Mouse (Mus musculus) Patski (cell line): ENCODE results near the gene Smoc2. TPM values are rescaled to one million over a fixed set of nuclear protein-coding genes. Genes with fewer than 3 reads are reported as not detected.

Experiments
- ATAC-seq: fragments of 100-300 bp; one replicate; pipeline ENCODE4 v1.8.0; 2021
- CTCF ChIA-PET: fragments of 350-600 bp; sonication (Branson Sonifier 250); formaldehyde crosslinking; loops from one replicate; lab custom pipeline; 2022; ENCODE audit warnings: inconsistent platforms; lab: Charles Lee
- POLR2A ChIA-PET: fragments of 350-600 bp; sonication (Branson Sonifier 250); formaldehyde crosslinking; loops from one replicate; lab custom pipeline; 2022; ENCODE audit warnings: antibody characterized with exemption, inconsistent platforms; lab: Charles Lee
- DNase-seq: peaks from one replicate; pipeline ENCODE4 v3.0.0-alpha.2; 2011; ENCODE audit warnings: low read depth, low spot score
- H3K27me3 ChIP-seq: fragments of 371-371 bp; one replicate; pipeline ENCODE4 v1.5.1; 2021
- CTCF ChIP-seq: fragments of 100-300 bp; IDR thresholded peaks from one replicate; pipeline ENCODE4 v1.5.1; 2021
- in situ Hi-C: fragments of 300-500 bp; cut with MboI; formaldehyde crosslinking; loops from 3 replicates; pipeline ENCODE4 v1.11.1; 2018; ENCODE audit warnings: low pct_unique_long_range_greater_than_20kb, mixed read lengths
- polyA plus RNA-seq: library from polyadenylated mRNA; unstranded; gene quantifications from one replicate; pipeline ENCODE4 v1.2.3, GENCODE M21; 2021

Smoc2 gene
- polyA plus RNA-seq, 1 experiment from 2014 or later = 0.08 TPM

- DNase-seq (no peak), ATAC-seq (no peak)
- TF ChIP-seq CTCF = no peak
- CTCF ChIA-PET = no interaction called here
- no peaks in the 10 kb centered on the region for H3K27me3 ChIP-seq
- POLR2A ChIA-PET = no interaction called here
- in situ Hi-C loops = no loop called here
These were observed 121.7 kb downstream of the Smoc2 start for GRCm38 (mm10) chr17:14400960-14401359.

GRCm38 (mm10) chr17:14407874-14408273 lies 128.6 kb downstream of the Smoc2 start:
- ATAC-seq (peak; percentile 51), DNase-seq (no peak)
- TF ChIP-seq CTCF = no peak
- in situ Hi-C loops = no loop called here
- H3K27me3 ChIP-seq = peaks cover 6% of the 10 kb centered on the region
- CTCF ChIA-PET = interaction anchor here (1.5 kb wide), 1 partner anchor 16 kb away, joined by 3 read pairs; no protein-coding TSS in a partner anchor
- POLR2A ChIA-PET = no interaction called here

- peaks cover 11% of the 10 kb centered on the region for H3K27me3 ChIP-seq
- DNase-seq = no peak
- ChIA-PET POLR2A (no interaction called here), CTCF (interaction anchor here (1.1 kb wide), 1 partner anchor 125 kb away, joined by 5 read pairs; no protein-coding TSS in a partner anchor)
- no peak for ATAC-seq
- in situ Hi-C loops = no loop called here
- no peak for TF ChIP-seq CTCF
These were observed 133.2 kb downstream of the Smoc2 start for GRCm38 (mm10) chr17:14412460-14412859.

GRCm38 (mm10) chr17:14414511-14414910 lies 135.2 kb downstream of the Smoc2 start:
- in situ Hi-C loops = no loop called here
- ATAC-seq (no peak), DNase-seq (no peak)
- peaks cover 11% of the 10 kb centered on the region for H3K27me3 ChIP-seq
- TF ChIP-seq CTCF = no peak
- POLR2A ChIA-PET = no interaction called here
- CTCF ChIA-PET = no interaction called here

- ATAC-seq = no peak
- no peak for TF ChIP-seq CTCF
- H3K27me3 ChIP-seq = peaks cover 10% of the 10 kb centered on the region
- DNase-seq = no peak
- ChIA-PET CTCF (no interaction called here), POLR2A (no interaction called here)
- in situ Hi-C loops = no loop called here
These were observed 141.2 kb downstream of the Smoc2 start for GRCm38 (mm10) chr17:14420460-14421046.

- ATAC-seq = no peak
- in situ Hi-C loops = no loop called here
- CTCF ChIA-PET = no interaction called here
These were observed 147.2 kb downstream of the Smoc2 start for GRCm38 (mm10) chr17:14426481-14426880.

GRCm38 (mm10) chr17:14434717-14435116 lies 155.4 kb downstream of the Smoc2 start:
- ATAC-seq = no peak
- in situ Hi-C loops = no loop called here

More at GRCm38 (mm10) chr17:14426481-14426880, 147.2 kb downstream of the Smoc2 start:
- no peak for TF ChIP-seq CTCF
- peaks cover 9% of the 10 kb centered on the region for H3K27me3 ChIP-seq
- DNase-seq = no peak
- POLR2A ChIA-PET = no interaction called here

GRCm38 (mm10) chr17:14445611-14446010 lies 166.3 kb downstream of the Smoc2 start:
- ATAC-seq (no peak), DNase-seq (no peak)
- ChIA-PET POLR2A (no interaction called here), CTCF (no interaction called here)
- peaks cover 13% of the 10 kb centered on the region for H3K27me3 ChIP-seq
- TF ChIP-seq CTCF = no peak
- in situ Hi-C loops = no loop called here

More at GRCm38 (mm10) chr17:14434717-14435116, 155.4 kb downstream of the Smoc2 start:
- peaks cover 7% of the 10 kb centered on the region for H3K27me3 ChIP-seq
- no peak for TF ChIP-seq CTCF
- ChIA-PET CTCF (no interaction called here), POLR2A (no interaction called here)
- DNase-seq = no peak

GRCm38 (mm10) chr17:14447275-14447674 lies 168.0 kb downstream of the Smoc2 start:
- ATAC-seq = no peak
- CTCF ChIA-PET = no interaction called here
- peaks cover 12% of the 10 kb centered on the region for H3K27me3 ChIP-seq
- TF ChIP-seq CTCF = no peak
- DNase-seq = no peak
- POLR2A ChIA-PET = no interaction called here
- in situ Hi-C loops = no loop called here

Other genes with a start within 250 kb of the Smoc2 start
- not detected for gene Gm7358, start 220.0 kb upstream of the Smoc2 start, polyA plus RNA-seq
- gene Dact2, start 75.2 kb upstream of the Smoc2 start, polyA plus RNA-seq = 22.1 TPM